Mouse (Mus musculus): ENCODE data around the gene Erbb4.

Erbb4 gene

DNA sequence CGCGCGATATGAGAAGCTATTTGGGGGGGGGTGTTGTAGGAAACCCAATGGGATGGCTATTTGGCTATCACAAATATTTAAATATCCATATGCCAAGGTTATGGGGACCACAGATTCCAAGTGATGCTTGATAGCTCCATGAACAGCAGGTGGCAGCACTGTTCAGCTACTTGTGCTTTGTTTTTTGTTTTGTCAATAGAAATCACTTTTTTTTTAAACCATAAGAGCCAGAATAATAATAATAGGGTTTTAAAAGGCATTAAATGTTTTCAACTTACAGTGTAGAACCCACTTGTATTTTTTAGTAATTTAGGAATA, 1001.4 kb downstream of the Erbb4 start:
- DNase-seq (ENCODE audit: low spot score in 2 of 2) = peak in 1 of 2 experiments; percentile 19

DNA sequence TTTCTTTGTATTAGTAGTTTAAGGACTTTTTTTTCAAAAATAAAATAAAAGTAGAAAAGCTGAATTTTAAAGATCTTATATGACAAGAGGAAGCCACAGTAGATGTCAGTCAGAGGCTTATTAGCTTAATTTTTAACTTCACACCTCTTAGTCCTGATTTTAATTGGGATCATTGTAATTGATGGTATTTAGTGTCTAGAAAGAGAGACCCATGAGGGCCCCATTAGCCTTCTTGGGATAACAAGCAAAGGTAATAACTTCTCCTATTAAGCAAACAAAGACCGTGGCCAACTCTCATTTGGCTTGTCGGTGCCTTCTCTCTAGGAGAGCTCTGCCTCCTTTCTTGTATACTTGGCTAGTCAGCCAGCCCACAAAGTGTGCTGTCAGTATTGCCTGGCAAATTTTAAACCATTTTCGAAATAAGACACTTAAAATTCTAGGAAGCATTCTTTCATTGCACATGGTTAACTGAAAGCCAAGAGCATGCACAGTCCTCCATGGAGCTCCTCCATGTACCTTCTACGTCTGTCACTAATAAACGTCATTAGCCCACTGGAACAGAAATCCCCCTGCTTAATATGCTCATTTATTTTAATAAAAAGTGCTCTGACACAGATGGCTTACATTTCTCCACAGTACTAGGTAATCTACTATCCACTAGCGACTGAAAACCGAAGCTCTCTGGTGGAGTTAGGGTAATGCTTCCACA, 1001.9 kb downstream of the Erbb4 start:
- DNase-seq (ENCODE audit: low spot score in 2 of 2) = no peak

DNA sequence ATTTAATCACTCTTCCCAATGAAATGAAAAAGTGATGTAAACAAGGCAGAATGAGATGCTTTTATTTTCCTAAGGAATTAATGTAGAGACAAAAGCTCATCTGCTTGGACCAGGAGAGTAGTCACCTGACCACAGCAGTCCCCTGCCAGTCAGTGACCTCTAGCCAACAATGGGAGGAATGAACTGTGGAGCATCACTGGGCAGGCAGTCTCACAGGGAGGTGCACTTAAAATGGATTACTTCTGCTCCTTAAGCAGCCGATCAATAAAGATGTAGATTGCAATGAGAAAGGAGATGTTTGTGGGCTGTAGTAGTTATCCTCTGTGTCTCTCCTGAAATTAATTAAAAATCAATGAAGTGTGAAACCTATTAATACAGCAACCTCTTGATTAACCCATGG, 1018.2 kb downstream of the Erbb4 start:
- DNase-seq (ENCODE audit: low spot score in 2 of 2) = no peak

DNA sequence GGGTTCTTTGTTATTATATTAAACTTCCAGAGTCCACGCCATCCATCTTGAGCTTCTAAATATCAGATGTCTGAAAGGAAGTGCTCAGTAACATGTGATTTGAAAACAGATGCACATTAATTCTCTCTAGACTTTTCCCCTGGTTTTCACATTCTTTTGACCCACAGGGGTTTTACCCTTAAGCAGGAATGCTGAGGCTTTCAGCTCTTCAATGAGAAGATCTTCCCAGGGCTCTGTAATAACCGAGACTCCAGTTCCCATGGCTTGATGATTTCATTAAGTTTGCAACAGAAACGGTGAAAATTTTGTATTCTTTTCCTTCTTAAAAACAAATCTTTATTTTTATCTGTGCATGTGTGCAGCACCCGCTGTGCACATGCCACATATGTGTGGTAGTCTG, 1051.4 kb downstream of the Erbb4 start:
- DNase-seq (ENCODE audit: low spot score in 2 of 2) = no peak

DNA sequence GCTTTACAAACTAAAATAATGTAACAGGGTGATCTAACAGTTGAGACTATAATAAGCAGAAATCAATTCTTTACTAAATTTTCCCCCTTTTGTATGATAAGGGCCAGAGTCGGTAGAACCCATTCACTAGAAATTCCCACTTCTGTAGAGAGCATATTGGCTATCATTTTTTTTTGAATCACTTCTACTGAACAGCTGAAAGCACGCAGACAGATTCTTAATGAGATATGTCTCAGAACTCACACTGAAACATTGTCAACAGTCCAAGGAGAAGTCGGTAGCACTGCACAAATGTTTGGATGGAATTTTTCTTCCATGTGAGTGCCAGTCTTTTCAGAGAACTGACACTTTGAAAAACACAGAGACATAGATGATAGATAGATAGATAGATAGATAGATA, 1053.1 kb downstream of the Erbb4 start:
- DNase-seq (ENCODE audit: low spot score in 2 of 2) = no peak

DNA sequence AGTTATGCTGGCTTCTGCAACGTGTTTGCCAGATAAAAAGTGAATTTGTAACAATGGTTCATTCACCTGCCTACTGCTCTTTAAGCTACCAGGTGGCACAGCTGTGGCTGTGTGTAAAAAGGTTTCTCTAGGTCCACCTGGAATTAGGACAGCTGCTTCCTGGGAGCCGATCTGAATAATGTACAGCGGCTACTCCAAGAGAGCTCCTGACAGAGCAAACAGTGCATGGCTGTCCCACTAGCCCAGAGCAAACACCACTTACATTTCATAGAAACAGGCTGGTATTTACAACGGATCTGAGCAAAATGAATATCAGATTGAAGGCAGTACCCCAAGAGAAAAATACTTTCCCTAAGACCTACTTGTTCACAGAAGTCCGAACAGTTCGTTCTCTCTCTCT, 1058.0 kb downstream of the Erbb4 start:
- no peak for DNase-seq (ENCODE audit: low spot score in 2 of 2)

DNA sequence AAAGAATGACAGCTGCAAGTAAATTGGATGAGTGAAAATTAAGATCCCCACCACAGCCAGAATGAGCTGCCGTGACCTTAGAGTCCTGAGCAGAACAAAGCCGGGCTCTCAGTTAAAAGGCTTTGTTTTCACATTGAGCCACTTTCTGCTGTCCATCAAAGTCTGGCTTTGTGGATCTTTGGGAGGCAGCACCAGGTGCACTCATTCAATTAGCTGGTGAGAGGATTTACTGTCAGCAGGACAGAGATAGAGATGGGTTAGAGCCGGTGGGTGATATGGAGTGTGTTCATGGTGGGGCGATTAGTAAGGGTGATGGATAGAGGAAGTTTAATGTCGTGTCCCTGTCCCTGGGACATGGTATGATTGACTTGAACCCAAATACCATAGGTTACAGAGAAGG, 1060.7 kb downstream of the Erbb4 start:
- DNase-seq (ENCODE audit: low spot score in 2 of 2) = no peak

DNA sequence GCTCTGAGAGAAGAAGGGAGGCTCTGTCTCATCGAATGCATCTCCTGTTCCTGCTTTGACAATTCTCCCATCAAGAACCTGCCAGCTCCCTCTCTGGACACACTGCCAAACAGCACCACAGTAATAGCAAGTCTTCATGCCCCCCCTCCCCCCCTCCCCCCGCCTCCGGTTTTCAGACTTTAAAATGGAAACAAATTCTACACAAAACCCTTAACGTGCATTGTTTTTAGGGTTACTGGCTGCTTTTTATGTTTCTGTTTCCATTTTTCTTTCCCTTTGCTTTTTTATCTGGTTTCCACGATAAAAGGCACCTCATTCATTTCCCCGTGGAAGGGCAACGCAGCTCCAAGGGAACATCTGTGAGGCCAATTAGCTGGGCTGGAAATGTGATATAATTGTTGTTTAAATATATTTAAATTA, 1061.3 kb downstream of the Erbb4 start:
- DNase-seq (ENCODE audit: low spot score in 2 of 2) = peak in 1 of 2 experiments; percentile 11

DNA sequence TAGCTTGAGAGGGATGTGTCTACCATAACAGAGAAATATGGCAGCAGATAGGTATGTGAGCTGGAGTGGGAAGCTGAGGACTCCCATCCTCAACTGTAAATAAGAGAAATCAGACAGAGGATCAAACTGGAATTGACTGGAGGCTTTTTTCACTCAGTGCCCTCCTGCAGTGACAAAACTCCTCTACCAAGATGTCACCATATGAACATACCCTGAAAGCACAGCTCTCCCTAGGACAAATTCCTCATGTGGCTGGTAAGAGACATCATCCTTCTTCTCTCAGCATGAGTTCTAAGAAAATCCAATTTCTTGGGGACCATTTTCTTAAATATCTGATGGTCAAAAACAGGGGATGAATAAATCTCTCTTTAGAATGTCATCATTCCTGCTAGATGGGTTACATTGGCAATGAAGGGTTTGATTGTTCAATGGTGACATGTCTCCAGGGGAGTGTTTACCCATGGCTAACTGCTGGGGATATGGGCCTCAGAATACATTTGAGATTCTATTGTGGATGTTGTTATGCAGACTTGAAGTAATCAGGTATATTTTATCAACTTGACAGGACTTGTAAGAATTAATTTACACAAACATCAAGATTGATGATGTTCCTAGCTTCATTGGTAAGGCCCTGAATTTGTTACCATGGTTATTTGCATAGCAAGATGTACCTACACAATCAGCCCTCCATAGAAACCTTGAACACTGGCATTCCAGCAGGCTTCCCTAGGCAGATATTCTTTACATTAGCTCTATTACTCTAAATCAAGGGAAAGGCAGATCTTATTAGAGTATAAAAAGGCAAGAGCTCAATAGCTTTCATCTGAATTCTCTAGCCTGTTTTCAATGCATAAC, 1083.5 kb downstream of the Erbb4 start:
- DNase-seq (ENCODE audit: low spot score in 2 of 2) = no peak

DNA sequence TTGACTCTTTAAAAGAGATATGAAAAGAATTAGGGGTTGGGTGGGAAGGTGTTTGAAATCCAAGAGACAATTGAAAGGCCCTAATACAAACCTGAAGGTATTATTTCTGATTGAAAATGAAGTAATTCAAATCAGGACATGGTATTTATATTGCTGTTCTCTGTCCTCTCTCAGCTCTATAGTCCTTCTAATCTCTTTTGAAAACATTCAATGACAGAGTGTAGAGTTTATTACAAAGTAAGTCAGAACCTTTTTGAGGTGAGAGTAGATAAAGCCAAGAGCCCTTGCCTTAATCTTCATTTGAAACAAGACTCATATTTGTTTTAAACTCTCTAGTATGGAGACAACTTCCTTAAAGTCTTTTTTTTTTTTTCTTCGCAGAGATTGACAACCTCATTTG, 1087.8 kb downstream of the Erbb4 start:
- no peak for DNase-seq (ENCODE audit: low spot score in 2 of 2)

DNA sequence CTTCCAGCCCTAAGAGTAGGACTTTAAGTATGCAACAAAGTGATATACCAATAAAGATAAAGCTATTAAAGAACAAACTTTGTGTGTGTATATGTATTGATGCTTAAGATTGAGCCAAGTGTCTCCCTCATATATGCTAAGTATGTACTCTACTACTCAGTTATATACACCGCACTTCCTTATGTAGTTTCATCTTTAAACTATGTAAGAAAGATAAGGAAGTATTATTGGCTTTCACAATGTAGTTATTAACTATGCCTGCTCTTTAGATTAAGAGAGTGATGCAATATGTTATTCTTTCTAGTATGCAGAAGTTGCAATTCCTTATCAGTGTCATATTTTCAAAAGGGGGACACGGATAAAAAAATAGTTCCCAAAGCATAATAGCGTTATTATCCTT, 1088.2 kb downstream of the Erbb4 start:
- no peak for DNase-seq (ENCODE audit: low spot score in 2 of 2)
